Mouse (Mus musculus) megakaryocyte, embryonic 14.5 days (primary cell): ENCODE measurements around the gene Sh2d5.

ENCODE experiments used
- FLI1 ChIP-seq: IDR thresholded peaks from 2 replicates; pipeline ENCODE4 v1.6.1; 2012; ENCODE audit warnings: low read length, inconsistent platforms, mixed read lengths
- GATA1 ChIP-seq: IDR thresholded peaks from 3 replicates; pipeline ENCODE4 v1.6.1; 2012; ENCODE audit warnings: mixed read lengths, low read length, inconsistent platforms, borderline replicate concordance

GRCm38 (mm10) chr4:138257116-138257687 lies 7.0 kb downstream of the Sh2d5 start:
- TF ChIP-seq GATA1 (no peak), FLI1 (no peak)
